Mouse (Mus musculus) myocyte (in vitro differentiated cells): ENCODE data around the gene Ctdsp1. TPM values are rescaled to one million over a fixed set of nuclear protein-coding genes. Genes with fewer than 3 reads are reported as not detected.

ENCODE experiments used
- H3K27me3 ChIP-seq: one replicate; pipeline ENCODE4 v1.6.1; 2011; ENCODE audit not compliant: control insufficient read depth, insufficient read depth, insufficient read length
- H3K36me3 ChIP-seq: one replicate; pipeline ENCODE4 v1.6.1; 2011; ENCODE audit not compliant: control insufficient read depth, insufficient read depth
- H3K4me2 ChIP-seq: one replicate; pipeline ENCODE4 v1.6.1; 2011; ENCODE audit warnings: low read depth, control low read depth
- H3K4me3 ChIP-seq: one replicate; pipeline ENCODE4 v1.5.1; 2011; ENCODE audit warnings: mild to moderate bottlenecking, control low read depth, moderate library complexity
- H3K79me2 ChIP-seq: one replicate; pipeline ENCODE4 v1.6.1; 2011; ENCODE audit not compliant: control insufficient read depth, insufficient read depth
- H3ac ChIP-seq: one replicate; pipeline ENCODE4 v1.6.1; 2011; ENCODE audit not compliant: control insufficient read depth, insufficient read length
- CEBPB ChIP-seq: IDR thresholded peaks from 2 replicates; pipeline ENCODE4 v1.6.1; 2011; ENCODE audit warnings: mild to moderate bottlenecking, moderate library complexity; ENCODE audit not compliant: poor library complexity, insufficient read depth, severe bottlenecking
- E2F4 ChIP-seq: IDR thresholded peaks from one replicate; pipeline ENCODE4 v1.6.1; 2011; ENCODE audit warnings: mild to moderate bottlenecking, control low read depth, moderate library complexity; ENCODE audit not compliant: insufficient read depth
- MAX ChIP-seq: IDR thresholded peaks from one replicate; pipeline ENCODE4 v1.6.1; 2011; ENCODE audit warnings: low read depth, mild to moderate bottlenecking, control low read depth
- MYOD1 ChIP-seq, 3 experiments: IDR thresholded peaks; one replicate each; pipeline ENCODE4 v1.6.1; 2011; ENCODE audit warnings: control low read depth in 2 of 3, low read depth in 2 of 3, mild to moderate bottlenecking in 2 of 3, moderate library complexity in 1 of 3; ENCODE audit not compliant: insufficient read length in 2 of 3, control insufficient read depth in 1 of 3
- MYOG ChIP-seq, 3 experiments: IDR thresholded peaks; one replicate each; pipeline ENCODE4 v1.6.1; 2011; ENCODE audit warnings: control low read depth in 2 of 3, low read depth in 2 of 3, mild to moderate bottlenecking in 2 of 3; ENCODE audit not compliant: insufficient read length in 2 of 3, control insufficient read depth in 1 of 3, insufficient read depth in 1 of 3
- POLR2A ChIP-seq: IDR thresholded peaks from one replicate; pipeline ENCODE4 v1.6.1; 2011; ENCODE audit warnings: low read depth, mild to moderate bottlenecking, control low read depth, moderate library complexity; ENCODE audit not compliant: insufficient read length
- POLR2AphosphoS2 ChIP-seq: IDR thresholded peaks from one replicate; pipeline ENCODE4 v1.6.1; 2011; ENCODE audit warnings: low read depth, control low read depth; ENCODE audit not compliant: insufficient read length
- REST ChIP-seq: IDR thresholded peaks from one replicate; pipeline ENCODE4 v1.6.1; 2011; ENCODE audit warnings: mild to moderate bottlenecking, control low read depth, moderate library complexity; ENCODE audit not compliant: insufficient read depth, insufficient read length
- SRF ChIP-seq: IDR thresholded peaks from one replicate; pipeline ENCODE4 v1.6.1; 2011; ENCODE audit warnings: low read depth; ENCODE audit not compliant: control insufficient read depth, insufficient read length
- TCF12 ChIP-seq: IDR thresholded peaks from one replicate; pipeline ENCODE4 v1.6.1; 2011; ENCODE audit warnings: mild to moderate bottlenecking, control low read depth; ENCODE audit not compliant: poor library complexity, insufficient read depth, severe bottlenecking
- TCF3 ChIP-seq: IDR thresholded peaks from one replicate; pipeline ENCODE4 v1.6.1; 2011; ENCODE audit warnings: low read depth, control low read depth; ENCODE audit not compliant: insufficient read length
- USF1 ChIP-seq: IDR thresholded peaks from one replicate; pipeline ENCODE4 v1.6.1; 2011; ENCODE audit warnings: low read depth, mild to moderate bottlenecking, control low read depth, moderate library complexity
- polyA plus RNA-seq: library from polyadenylated mRNA; unstranded; fragments of >200 nt; fragmentation: generic; extraction: Trizol; gene quantifications from one replicate; pipeline ENCODE4 v1.2.1, GENCODE M21; 2012; ENCODE audit warnings: missing spikeins

Gene Ctdsp1
- polyA plus RNA-seq, 1 experiment = 64.0 TPM

GRCm38 (mm10) chr1:74415143-74415542, 23.8 kb downstream of the Ctdsp1 start:
- no peak for TF ChIP-seq MYOD1 (IDR thresholded peaks at IDR 0.05; ENCODE audit: control insufficient read depth in 1 of 3, insufficient read length in 2 of 3, low read depth in 2 of 3)
- no peak for TF ChIP-seq TCF3
- no peak for TF ChIP-seq USF1
- TF ChIP-seq REST = no peak

GRCm38 (mm10) chr1:74418747-74419439, 27.6 kb downstream of the Ctdsp1 start:
- no peaks in the 10 kb centered on the region for H3K79me2 ChIP-seq
- no peaks in the 10 kb centered on the region for H3K36me3 ChIP-seq
- H3K4me2 ChIP-seq = no peak overlapping the region
- no peak for TF ChIP-seq POLR2A
- TF ChIP-seq USF1 = no peak
- no peak for TF ChIP-seq SRF
- TF ChIP-seq REST = no peak
- TF ChIP-seq E2F4 = no peak
- TF ChIP-seq MYOD1 (IDR thresholded peaks at IDR 0.05; ENCODE audit: control insufficient read depth in 1 of 3, insufficient read length in 2 of 3, low read depth in 2 of 3) = no peak
- no peak for TF ChIP-seq TCF3
- TF ChIP-seq TCF12 = no peak
- TF ChIP-seq POLR2AphosphoS2 = no peak
- no peak for TF ChIP-seq MAX
- TF ChIP-seq CEBPB = no peak
- no peak for TF ChIP-seq MYOG (IDR thresholded peaks at IDR 0.05; ENCODE audit: control insufficient read depth in 1 of 3, insufficient read depth in 1 of 3, insufficient read length in 2 of 3, low read depth in 2 of 3)
- H3K27me3 ChIP-seq = no peaks in the 10 kb centered on the region
- no peak overlapping the region for H3K4me3 ChIP-seq
- H3ac ChIP-seq = no peak overlapping the region

More at GRCm38 (mm10) chr1:74415143-74415542, 23.8 kb downstream of the Ctdsp1 start:
- H3K4me2 ChIP-seq = peak overlapping the region; percentile 50
- no peak overlapping the region for H3K4me3 ChIP-seq
- H3K79me2 ChIP-seq = no peaks in the 10 kb centered on the region
- H3K36me3 ChIP-seq = no peaks in the 10 kb centered on the region
- H3K27me3 ChIP-seq = no peaks in the 10 kb centered on the region
- H3ac ChIP-seq = no peak overlapping the region

GRCm38 (mm10) chr1:74419440-74419794, 28.1 kb downstream of the Ctdsp1 start:
- H3K79me2 ChIP-seq = no peaks in the 10 kb centered on the region
- H3K36me3 ChIP-seq = no peaks in the 10 kb centered on the region
- TF ChIP-seq POLR2A (no peak), USF1 (no peak), TCF3 (no peak), MAX (no peak), TCF12 (no peak), SRF (no peak), MYOG (IDR thresholded peaks at IDR 0.05; ENCODE audit: control insufficient read depth in 1 of 3, insufficient read depth in 1 of 3, insufficient read length in 2 of 3, low read depth in 2 of 3) (no peak), REST (no peak), MYOD1 (IDR thresholded peaks at IDR 0.05; ENCODE audit: control insufficient read depth in 1 of 3, insufficient read length in 2 of 3, low read depth in 2 of 3) (no peak), CEBPB (no peak), E2F4 (no peak), POLR2AphosphoS2 (no peak)
- H3K27me3 ChIP-seq = no peaks in the 10 kb centered on the region
- no peak overlapping the region for H3ac ChIP-seq
- no peak overlapping the region for H3K4me3 ChIP-seq
- no peak overlapping the region for H3K4me2 ChIP-seq

- H3K4me3 ChIP-seq = no peak overlapping the region
- no peaks in the 10 kb centered on the region for H3K36me3 ChIP-seq
- H3K4me2 ChIP-seq = no peak overlapping the region
- no peak for TF ChIP-seq TCF3
- TF ChIP-seq MAX = no peak
- no peak for TF ChIP-seq USF1
- TF ChIP-seq MYOD1 (IDR thresholded peaks at IDR 0.05; ENCODE audit: control insufficient read depth in 1 of 3, insufficient read length in 2 of 3, low read depth in 2 of 3) = no peak
- no peak for TF ChIP-seq POLR2A
- no peak for TF ChIP-seq E2F4
- TF ChIP-seq REST = no peak
- no peak for TF ChIP-seq TCF12
- no peaks in the 10 kb centered on the region for H3K79me2 ChIP-seq
- H3ac ChIP-seq = no peak overlapping the region
- H3K27me3 ChIP-seq = no peaks in the 10 kb centered on the region
Observed at GRCm38 (mm10) chr1:74423147-74423546, 31.8 kb downstream of the Ctdsp1 start.

GRCm38 (mm10) chr1:74425845-74426244, 34.5 kb downstream of the Ctdsp1 start:
- Histone ChIP-seq H3K27me3 (no peaks in the 10 kb centered on the region), H3K79me2 (no peaks in the 10 kb centered on the region), H3K36me3 (no peaks in the 10 kb centered on the region), H3K4me3 (no peak overlapping the region), H3ac (no peak overlapping the region), H3K4me2 (no peak overlapping the region)
- TF ChIP-seq POLR2A (no peak), MYOG (IDR thresholded peaks at IDR 0.05; ENCODE audit: control insufficient read depth in 1 of 3, insufficient read depth in 1 of 3, insufficient read length in 2 of 3, low read depth in 2 of 3) (no peak), TCF3 (no peak), POLR2AphosphoS2 (no peak), MYOD1 (IDR thresholded peaks at IDR 0.05; ENCODE audit: control insufficient read depth in 1 of 3, insufficient read length in 2 of 3, low read depth in 2 of 3) (no peak), TCF12 (no peak), MAX (no peak), USF1 (no peak), SRF (no peak)
